Mouse (Mus musculus): Measurements from ENCODE around the gene Mical2.
A peak's percentile ranks its signal among the peaks of the same experiment; 100 is the strongest.

The Mical2 gene

GRCm38 (mm10) chr7:112318306-112318705 lies 92.7 kb downstream of the Mical2 start:
- DNase-seq (ENCODE audit: low spot score), result no peak

GRCm38 (mm10) chr7:112319419-112319818 lies 93.8 kb downstream of the Mical2 start:
- no peak for DNase-seq (ENCODE audit: low spot score)

- no peak for DNase-seq (ENCODE audit: low spot score)
Observed at GRCm38 (mm10) chr7:112320052-112320730, 94.5 kb downstream of the Mical2 start.

- no peak for DNase-seq (ENCODE audit: low spot score)
Observed at GRCm38 (mm10) chr7:112321798-112322794, 96.4 kb downstream of the Mical2 start.

GRCm38 (mm10) chr7:112324577-112324976 lies 98.9 kb downstream of the Mical2 start:
- DNase-seq (ENCODE audit: low spot score), result no peak

- no peak for DNase-seq (ENCODE audit: low spot score)
Observed at GRCm38 (mm10) chr7:112326852-112327251, 101.2 kb downstream of the Mical2 start.

GRCm38 (mm10) chr7:112328969-112329368 lies 103.3 kb downstream of the Mical2 start:
- peak; percentile 42 for DNase-seq (ENCODE audit: low spot score)

- no peak for DNase-seq (ENCODE audit: low spot score)
Observed at GRCm38 (mm10) chr7:112329496-112329895, 103.8 kb downstream of the Mical2 start.

- no peak for DNase-seq (ENCODE audit: low spot score)
Observed at GRCm38 (mm10) chr7:112330935-112331334, 105.3 kb downstream of the Mical2 start.

GRCm38 (mm10) chr7:112331804-112332203 lies 106.1 kb downstream of the Mical2 start:
- no peak for DNase-seq (ENCODE audit: low spot score)

GRCm38 (mm10) chr7:112332426-112332825 lies 106.8 kb downstream of the Mical2 start:
- no peak for DNase-seq (ENCODE audit: low spot score)

GRCm38 (mm10) chr7:112333404-112333803 lies 107.7 kb downstream of the Mical2 start:
- DNase-seq (ENCODE audit: low spot score), result no peak

GRCm38 (mm10) chr7:112336213-112336631 lies 110.6 kb downstream of the Mical2 start:
- DNase-seq (ENCODE audit: low spot score), result no peak

- DNase-seq (ENCODE audit: low spot score), result no peak
Observed at GRCm38 (mm10) chr7:112336769-112337168, 111.1 kb downstream of the Mical2 start.

- no peak for DNase-seq (ENCODE audit: low spot score)
Observed at GRCm38 (mm10) chr7:112337736-112338135, 112.1 kb downstream of the Mical2 start.

- DNase-seq (ENCODE audit: low spot score), result no peak
Observed at GRCm38 (mm10) chr7:112341052-112341451, 115.4 kb downstream of the Mical2 start.

- DNase-seq (ENCODE audit: low spot score), result no peak
Observed at GRCm38 (mm10) chr7:112345687-112346086, 120.0 kb downstream of the Mical2 start.

- no peak for DNase-seq (ENCODE audit: low spot score)
Observed at GRCm38 (mm10) chr7:112351541-112351940, 125.9 kb downstream of the Mical2 start.

- DNase-seq (ENCODE audit: low spot score), result no peak
Observed at GRCm38 (mm10) chr7:112352005-112352404, 126.3 kb downstream of the Mical2 start.

GRCm38 (mm10) chr7:112353011-112353410 lies 127.4 kb downstream of the Mical2 start:
- no peak for DNase-seq (ENCODE audit: low spot score)

GRCm38 (mm10) chr7:112353939-112354338 lies 128.3 kb downstream of the Mical2 start:
- no peak for DNase-seq (ENCODE audit: low spot score)

- DNase-seq (ENCODE audit: low spot score), result peak; percentile 39
Observed at GRCm38 (mm10) chr7:112354503-112354951, 128.9 kb downstream of the Mical2 start.

GRCm38 (mm10) chr7:112359594-112359993 lies 133.9 kb downstream of the Mical2 start:
- DNase-seq (ENCODE audit: low spot score), result no peak

Data from retina, embryonic 14.5 days (tissue).